Mouse (Mus musculus) kidney, postnatal 14 days (tissue): ENCODE data around the gene Sh2b2.
"Not testable (repeated sequence)": the region's sequence is repeated elsewhere in the genome, so short reads cannot be mapped to it uniquely, and the experiment has no call there.

Source experiments
- DNase-seq: peaks from one replicate; pipeline ENCODE4 v3.0.0; 2022; ENCODE audit warnings: mixed read lengths

Gene Sh2b2

GRCm38 (mm10) chr5:136237607-136238006, 8.7 kb downstream of the Sh2b2 start:
- peak; percentile 26 for DNase-seq

DNA sequence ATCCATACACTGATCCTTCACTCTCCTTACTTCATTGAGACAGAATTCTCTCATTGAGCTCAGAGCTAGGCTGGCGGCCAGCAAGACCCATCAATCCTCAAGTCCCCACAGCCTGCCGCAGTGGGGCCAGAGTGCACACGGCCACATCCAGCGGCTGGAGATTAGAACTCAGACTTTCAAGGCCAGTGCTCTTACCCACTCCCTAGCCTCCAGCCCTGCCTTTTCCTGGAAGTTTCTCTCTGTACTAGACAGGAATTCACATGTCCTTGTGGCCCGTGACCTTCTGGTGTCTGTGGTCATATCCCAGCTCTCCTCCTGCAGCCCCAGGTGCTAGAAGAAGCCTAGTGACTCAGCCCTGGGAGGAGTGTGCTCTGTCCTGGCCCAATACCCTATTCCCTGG, 9.7 kb downstream of the Sh2b2 start:
- DNase-seq, result no peak

DNA sequence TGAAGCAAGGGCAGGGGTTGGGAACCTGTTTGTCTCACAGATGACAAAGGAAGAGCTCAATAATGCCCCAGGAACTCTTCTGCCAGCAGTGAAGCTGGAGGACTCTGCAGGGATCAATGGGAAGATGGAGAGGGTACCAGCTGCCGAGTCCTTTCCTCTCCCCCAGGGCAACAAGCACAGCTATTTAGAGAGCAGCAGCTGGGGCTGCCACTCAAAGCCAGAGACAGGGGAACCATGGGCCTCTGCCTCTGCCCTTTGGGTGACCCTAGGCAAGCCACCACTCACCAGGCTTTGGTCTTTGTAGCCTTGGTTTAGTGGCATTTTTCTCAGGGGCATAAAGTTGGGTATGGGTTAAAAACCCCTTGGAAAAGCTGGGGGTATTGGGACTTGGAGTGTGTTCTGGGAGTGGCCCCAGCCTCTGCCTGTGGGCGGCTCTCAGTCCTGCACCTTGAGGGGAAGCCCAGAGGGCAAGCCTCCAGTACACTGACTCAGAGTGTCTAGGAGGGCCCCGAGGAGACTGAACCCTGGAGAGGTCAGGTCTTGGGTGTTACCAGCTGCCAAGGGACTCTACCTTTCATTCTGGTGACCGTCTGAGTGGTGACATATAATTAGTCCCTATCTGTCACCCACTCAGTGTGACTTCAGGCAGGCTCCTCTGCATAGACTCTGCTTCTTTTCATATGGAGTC, 15.9 kb downstream of the Sh2b2 start:
- no peak for DNase-seq

GRCm38 (mm10) chr5:136226246-136226876, 20.0 kb downstream of the Sh2b2 start:
- DNase-seq, result no peak

GRCm38 (mm10) chr5:136218585-136218984, 27.8 kb downstream of the Sh2b2 start:
- DNase-seq, result no peak

DNA sequence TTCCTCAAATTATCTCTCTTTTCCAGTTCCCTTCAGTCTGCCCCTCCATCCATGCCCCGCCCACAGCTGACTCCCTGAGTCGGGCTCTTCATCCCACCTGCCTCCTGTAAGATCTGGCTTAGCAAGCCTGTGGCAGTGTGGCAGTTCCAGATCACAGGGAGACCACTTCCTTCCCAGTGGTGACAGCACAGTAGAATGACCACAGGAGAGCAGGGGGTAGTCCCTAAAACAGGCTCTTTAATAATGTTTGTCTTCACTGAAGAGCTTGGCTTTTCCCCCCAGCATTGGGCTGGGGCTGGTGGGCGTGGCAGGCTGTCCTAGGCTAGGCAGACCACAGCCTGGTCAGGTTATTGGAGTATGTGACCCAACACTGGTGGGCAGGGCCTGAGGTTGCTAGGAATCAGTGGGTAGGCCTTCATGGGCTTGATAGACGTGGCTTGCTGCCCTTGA, 28.4 kb downstream of the Sh2b2 start:
- DNase-seq, result no peak

DNA sequence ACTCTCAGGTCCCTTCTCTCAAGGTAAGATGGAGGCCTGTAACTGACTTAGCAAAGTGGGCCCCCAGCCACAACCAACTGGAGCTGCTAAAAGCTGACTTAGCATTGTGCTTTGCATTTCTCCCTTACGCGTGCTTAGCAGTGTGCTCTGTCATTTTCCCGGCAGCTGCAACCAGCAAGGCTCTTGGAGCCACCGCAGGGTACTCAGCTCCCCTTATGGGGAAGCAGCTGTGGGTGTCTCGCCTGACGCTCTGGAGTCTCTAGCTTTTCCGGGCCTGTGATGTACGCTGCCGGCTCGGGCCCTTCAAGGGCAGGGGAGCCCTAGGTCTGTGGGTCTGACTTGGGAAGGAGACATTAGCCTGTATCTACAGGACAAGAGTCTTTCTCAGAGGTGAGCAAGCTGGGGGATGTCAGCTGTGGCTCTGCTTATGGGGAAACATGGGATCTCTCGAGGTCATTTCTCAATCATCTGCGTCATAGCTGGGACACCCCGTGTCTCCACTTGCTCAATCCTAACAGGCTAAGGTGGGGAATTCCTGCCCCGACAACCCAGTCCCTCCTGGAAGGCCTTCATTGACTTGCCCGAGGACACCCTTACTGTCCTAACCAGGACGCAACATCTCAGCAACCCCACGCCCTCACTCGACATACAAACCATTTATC, 29.2 kb downstream of the Sh2b2 start:
- DNase-seq, result no peak

- peak; percentile 27 for DNase-seq
These were observed 30.4 kb downstream of the Sh2b2 start for GRCm38 (mm10) chr5:136215958-136216357.

DNA sequence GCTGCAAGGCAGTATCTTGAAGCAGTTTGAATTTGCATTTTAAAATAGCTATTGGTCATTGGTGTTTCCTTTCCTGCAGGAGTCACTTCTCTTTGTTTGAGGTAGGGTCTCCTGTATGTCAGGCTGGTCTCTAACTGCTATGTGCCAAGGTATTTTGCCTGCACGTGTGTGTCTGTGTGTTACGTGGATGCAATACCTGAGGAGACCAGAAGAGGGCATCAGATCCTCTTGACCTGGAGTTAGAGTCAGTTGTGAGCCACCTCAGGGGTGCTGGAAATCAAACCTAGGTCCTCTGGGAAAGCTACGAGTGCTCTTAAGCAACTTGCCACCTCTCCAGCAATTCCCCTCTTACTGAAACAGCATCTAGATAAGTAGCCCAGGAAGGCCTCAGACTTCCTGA, 31.1 kb downstream of the Sh2b2 start:
- DNase-seq, result no peak

DNA sequence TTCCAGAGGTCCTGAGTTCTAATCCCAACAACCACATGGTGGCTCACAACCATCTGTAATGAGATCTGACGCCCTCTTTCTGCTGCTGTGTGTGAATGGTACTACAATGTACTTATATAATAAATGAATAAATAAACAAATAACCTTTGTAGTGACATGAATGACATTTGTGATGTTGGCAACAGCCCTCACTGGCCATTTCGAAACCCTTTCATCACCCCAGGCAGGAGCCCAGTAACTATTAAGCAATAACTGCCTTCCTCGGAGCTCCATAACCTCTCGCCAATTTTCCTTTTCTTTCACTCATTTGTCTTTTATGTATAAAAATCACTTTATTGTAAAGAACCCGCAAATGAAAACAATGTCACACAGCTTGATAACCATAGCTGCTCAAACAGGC, 32.6 kb downstream of the Sh2b2 start:
- no peak for DNase-seq

DNA sequence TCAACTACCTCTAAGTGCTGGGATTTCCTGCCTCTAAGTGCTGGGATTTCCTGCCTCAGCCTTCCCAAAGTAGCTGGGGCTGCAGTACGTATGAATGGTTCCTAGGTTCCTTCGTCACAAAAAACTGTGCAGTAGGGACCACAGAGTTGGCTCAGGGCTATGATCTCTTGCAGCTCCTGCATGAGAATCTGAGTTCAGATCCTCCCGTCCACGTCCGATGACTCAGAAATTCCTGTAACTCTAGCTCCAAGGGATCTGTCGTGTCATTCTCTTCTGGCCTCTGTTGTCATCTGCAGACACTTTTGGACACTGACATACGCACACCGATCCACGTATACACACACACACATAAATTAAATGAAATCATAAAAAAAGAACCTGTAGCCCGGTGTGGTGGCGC, 33.6 kb downstream of the Sh2b2 start:
- DNase-seq, result no peak

DNA sequence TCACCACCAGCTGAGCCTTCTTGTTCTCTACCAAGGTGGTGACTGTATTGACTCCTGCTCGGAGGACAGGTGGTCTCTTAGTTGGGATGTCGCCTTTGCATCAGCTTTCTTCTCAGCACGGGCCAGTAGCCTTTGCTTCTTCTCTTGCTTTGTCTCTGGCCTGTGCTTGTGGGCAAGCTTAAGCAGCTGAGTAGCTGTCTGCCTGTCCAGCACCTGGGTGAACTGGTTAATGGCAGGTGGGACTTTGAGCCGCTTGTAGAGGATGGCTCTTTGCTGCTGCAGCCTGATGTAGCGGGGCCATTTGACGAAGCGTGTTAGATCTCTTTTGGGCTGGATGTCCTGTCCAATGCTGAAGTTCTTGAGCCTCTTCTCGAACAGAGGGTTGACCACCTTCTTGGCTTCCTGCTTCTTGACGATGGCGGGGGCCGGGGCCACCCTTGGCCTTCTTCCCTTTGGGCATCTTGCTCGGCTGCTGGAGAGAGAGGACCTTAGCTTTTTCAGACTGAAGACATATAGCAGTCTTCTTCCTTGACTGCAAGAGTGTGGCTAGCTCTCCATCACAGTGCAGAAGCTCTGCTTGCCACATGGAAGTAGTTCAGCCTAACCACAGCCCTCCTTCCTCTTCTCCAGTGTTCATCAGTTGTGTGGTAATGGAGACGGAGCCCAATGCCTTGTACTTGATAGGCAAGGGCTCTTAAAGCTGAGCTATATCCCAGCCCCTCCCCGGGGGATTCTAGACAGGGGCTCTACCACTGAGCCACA, 34.8 kb downstream of the Sh2b2 start:
- not testable (repeated sequence) for DNase-seq

DNA sequence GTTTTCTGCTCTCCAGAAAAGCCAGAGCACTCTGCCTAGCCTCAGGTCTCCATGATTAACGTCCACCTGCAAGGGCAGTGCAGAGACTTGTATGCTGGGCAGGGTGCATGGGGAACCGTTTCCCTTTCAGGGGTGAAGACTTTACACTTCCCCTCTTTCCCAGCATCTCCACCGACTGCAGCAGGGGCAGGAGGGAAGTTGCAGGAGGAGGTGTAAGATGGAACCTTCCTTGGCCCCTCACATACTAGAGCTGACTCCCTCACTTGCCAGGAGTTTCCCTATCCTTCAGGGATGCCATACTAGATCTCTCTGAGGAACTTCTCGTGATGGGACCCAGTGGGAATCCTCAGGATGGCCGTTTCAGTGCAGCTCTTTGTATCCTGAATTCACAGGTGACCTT, 35.8 kb downstream of the Sh2b2 start:
- DNase-seq, result no peak

GRCm38 (mm10) chr5:136201832-136202231, 44.5 kb downstream of the Sh2b2 start:
- DNase-seq, result peak; percentile 81

DNA sequence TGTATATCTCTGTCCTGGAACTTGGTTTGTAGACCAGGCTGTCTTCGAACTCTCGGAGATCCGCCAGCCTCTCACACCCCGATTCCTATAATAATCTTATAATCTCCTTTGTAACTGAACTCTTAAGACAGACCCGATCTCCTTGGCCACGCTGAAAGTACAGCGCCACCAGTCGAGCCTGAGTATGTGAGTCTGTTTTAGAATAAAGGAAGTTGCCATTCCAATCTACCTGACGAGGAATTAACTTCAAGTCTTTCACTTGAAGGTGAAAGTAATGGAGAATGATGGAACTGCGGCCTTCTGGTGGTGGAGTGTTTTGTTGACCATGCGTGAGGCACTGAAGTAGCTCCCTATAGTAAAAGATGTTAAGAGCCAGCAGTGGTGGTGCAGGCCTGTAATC, 46.8 kb downstream of the Sh2b2 start:
- peak; percentile 40 for DNase-seq

DNA sequence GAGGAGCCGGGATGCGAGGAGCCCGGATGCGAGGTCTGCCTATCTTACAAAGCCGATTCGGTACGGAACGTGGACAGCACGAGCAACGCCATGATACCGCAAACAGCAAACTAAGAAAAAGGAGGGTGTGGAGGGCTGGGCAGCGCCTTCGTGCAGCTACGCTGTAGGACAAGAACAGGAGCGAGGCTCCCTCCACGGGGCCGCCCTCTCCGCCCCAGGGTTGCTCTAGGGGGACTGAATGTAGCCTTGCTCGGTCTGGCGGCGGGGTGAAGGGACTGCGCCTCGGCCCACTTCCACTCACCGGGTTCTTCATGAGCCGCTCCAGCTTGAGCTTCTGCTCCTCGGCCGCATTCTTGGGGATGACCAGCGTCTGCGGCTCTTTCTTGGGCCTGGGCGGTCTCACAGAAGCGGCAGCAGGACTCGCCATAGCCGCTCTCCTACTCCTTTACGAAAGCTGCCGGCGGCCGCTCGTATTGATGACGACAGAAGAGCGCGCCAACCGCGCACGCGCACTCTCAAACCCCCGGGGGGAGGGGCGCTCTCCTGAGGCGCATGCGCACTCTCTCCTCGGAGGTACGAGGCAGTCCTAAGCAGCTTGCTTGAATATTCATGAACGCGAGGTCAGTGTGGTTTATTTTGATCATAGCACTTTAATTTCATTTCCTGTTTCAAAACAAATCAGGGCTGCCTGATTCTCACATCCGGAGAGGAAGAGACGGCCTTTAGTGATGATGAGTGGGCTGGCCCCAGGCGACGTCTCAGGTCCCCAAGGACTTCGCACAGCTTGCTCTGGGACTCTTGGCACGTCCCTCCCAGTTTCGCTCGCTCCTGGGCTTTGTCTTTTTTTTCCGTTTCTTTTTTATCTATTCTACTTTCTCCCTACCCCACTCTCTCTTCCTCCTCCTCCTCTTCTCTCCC, 47.6 kb downstream of the Sh2b2 start, which contains the start of gene Prkrip1:
Gene Prkrip1, minus strand, starts transcription at position 490 of the 918 bp plus-strand sequence.
- DNase-seq, result peak; percentile 95

DNA sequence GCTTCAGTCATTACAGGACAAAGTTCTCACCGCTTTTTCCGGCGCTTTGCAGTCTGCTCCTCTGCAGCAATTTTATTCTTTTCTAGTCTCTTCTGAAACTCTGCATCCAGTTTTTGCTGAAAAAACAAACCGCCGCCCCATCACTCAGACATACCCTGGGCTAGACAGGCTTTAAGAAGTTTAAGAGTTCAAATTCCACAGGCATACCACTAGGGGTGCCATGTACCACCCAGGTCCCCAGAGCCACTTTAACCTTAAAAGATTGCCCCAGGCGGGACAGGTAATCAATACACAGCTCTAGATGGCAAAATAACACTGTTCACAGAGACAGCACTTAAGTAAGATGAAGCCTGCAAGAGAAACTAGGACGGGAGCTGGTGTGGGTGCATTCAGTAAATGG, 54.5 kb downstream of the Sh2b2 start:
- DNase-seq, result no peak

DNA sequence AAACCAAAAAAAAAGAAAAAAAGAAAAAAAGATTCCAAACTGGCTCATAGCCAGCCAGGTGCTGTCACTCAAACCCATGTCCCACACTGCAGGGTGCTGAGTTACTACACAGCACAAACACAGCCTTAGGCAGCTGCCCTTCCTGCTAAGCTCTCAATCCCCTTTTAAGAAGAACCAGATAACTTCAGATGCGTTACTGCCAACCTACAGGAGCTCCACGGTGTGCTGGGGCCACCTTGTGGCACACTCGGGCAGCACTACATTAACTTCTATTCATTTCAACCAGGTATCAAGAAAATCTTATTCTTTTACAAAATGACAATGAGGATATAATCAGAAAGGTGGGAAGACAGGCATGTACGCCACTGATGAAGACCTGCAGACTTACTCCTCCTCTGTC, 59.6 kb downstream of the Sh2b2 start:
- DNase-seq, result peak; percentile 71

DNA sequence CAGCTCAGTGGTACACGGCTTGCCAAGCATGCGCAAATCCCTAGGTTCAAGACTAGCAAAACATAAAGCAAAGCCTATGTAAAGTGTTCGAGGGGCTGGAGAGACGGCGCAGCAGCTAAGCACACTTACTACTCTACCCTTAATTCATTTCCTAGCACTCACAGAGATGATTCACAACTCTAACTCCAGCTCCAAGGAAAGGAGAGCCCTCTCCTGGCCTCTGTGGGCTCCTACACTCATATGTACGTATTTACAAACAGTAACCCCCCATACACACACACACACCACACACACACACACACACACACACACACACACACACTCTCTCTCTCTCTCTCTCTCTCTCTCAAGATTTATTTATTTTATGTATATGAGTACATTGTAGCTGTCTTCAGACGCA, 62.6 kb downstream of the Sh2b2 start:
- DNase-seq, result no peak

DNA sequence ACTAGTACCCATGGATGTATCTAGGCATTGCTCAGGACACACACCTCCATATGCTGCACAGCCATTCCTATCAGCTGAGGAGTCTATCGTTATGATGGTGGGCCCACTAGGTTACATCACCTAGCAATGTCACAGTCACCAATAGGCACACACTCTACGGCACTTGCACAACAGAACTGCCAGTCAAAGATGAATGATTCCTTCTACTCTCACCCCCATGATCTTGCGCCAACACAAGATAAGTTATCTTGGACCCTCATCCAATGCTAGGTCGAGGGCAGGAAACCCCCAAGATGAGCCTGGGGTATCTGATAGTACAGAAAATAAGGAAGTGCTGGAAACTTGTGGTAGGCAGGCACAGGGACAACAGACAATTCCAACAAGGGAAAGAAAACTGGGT, 63.5 kb downstream of the Sh2b2 start:
- DNase-seq, result no peak

DNA sequence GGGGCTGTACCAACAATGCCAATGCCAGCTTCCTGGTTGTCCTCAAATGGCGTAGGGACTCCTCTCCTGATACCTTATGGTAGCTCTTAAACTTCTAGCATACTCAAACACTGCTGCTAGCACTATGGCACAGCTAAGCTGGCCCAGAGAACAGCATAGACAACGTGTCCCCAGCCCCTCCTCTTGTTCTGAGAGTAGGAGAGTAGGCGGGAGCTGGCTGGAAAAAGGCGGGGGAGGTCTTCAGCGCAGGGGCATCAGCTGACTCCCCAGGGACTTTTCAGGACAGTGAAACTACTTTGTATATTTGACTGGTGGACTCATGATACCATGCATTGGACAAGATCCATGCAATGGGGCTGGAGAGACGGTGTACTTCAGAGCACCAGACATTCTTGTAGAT, 64.3 kb downstream of the Sh2b2 start:
- DNase-seq, result no peak

- no peak for DNase-seq
These were observed 65.2 kb downstream of the Sh2b2 start for GRCm38 (mm10) chr5:136181197-136181596.
